Mouse (Mus musculus) thymus, postnatal 4 days (tissue): ENCODE results near the gene Cmtm4.

ENCODE experiments used
- DNase-seq: peaks from one replicate; pipeline ENCODE4 v3.0.0; 2021

Cmtm4 gene

DNA sequence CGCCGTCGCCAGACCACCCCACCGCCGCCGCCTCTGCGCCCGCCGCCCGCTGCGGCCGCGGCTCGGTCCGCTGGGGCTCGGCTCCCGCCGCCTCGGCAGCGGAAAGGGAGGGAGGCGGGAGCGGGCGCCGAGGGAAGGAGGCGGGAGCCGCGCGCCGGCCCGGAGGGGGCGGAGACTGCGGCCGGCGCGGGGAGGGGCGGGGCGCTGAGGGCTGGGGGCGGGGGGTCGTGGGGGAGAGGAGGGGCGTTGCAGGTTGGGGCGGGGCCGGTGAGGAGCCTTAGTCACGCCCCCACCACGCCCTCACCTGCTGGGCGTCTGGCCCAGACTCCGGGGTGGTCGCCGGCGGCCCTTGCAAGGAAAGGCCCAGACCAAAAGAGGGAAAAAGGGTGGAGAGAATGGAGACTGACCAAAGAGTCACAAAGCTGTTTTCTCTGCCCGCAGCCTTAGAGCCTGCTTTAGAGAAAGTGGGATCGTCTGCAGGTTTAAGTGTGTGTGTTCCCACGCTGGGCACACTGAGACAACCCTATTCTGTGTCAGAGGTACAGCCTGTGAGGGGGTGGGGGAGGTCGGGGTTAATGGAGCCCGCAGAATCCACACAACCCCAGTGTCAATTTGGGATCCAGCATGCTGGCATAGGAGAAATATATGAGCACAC, at the start of gene Cmtm4:
Gene Cmtm4 (minus strand): TSS at position 105 of the 655 bp plus-strand sequence.
- peak; percentile 84 for DNase-seq

GRCm38 (mm10) chr8:104445248-104445647, 49.6 kb upstream of the Cmtm4 start:
- DNase-seq: no peak

DNA sequence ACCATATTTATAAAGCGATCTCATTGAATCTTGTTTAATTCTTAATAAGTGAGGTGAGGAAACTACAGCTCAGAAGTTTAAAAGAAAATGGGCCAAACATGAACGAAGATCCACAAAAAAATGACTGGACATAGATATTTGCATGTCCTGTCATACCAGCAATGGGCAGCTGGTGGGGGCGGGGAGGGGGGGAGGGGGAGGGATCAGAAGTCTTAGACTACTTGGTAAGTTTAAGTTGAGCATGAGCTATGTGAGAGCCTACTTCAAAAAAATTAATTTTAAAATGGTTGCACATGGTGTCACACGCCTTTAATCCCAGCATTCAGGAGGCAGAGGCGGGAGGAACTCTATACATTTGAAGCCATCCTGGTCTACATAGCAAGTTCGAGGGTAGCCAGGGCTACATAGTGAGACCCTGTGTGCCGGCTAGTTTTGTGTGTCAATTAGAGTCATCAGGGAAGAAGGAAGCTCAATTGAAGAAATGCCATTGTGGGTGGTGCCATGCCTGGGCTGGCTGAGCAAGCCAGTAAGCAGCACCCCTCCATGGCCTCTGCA, 47.6 kb upstream of the Cmtm4 start:
- DNase-seq: no peak

DNA sequence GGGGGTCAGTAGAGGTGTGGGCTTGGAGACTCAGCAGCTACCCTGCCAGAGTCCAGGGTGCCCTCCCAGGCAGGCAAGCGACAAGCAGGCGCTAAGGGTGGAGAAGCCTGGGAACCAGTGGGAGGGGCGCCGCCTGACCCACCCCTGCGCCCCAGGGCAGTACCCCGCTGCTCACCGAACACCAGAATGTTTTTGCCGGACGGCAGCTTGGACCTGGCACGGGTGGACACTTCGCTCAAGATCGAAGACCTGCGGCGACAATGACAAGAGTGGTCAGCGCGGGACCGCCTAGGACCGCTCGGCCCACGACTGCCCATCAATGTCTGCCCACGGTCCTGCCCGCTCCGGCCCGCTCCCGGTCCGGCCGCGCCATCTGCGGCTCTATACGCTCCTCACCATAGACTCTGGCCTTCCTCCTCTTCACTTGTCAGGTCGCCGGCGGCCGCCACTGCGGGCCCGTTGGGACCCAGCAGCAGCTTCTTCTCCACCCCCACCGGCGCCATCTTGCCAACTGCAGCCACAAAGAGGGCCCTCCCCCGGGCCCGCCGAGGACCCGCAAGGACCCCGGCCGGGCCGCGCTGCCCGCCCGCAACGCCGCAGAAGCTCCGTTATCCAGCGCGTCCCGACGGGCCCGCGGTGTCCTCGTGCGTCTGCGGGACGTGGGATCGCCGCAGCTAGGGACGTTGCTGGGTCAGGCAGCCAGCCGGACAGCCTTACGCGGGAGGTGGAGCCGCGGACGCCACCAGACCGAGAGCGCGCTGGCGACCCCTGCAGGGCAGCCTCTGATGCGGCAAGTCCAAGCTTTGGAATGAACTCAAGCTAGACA, 46.9 kb upstream of the Cmtm4 start, which contains the start of gene Dync1li2:
Gene Dync1li2 (minus strand): TSS at position 749 of the 826 bp plus-strand sequence.
- peak; percentile 98 for DNase-seq

DNA sequence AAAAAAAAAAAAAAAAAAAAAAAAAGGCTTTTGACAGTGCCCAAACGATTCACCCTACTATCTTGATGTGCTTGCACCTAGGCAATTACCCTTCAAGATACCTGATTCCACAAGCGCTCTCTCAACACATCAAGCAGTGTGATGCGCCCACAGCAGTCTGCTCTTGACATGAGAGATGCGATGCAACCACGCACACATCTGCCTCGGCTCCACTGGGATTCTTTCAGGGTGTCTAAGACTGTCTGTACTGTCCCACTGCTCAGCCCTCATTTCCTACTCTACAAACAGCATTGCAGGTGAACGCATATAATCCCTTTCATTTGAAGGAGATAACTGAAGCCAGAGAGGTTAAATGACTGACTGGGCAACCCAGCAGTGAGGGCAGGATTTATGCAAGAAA, 46.0 kb upstream of the Cmtm4 start:
- no peak for DNase-seq

DNA sequence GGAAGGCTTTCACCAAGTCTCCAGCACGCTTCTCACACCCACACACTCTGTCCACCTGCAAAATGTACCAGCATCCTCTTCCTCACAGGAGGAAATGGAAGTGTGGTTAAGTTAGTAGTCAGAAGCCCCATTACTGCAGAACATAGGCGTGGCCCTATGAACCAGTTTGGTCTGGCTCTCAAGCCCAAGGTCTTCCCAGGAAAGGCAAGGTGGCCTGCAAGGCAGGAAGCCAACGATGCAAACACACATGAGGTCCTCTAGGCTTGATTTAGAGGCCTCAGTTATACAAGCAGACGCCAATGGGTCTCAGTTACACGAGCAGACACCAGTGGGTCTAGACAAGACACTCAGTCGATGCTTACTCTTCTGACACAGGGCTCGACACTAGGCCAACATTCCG, 43.9 kb upstream of the Cmtm4 start:
- no peak for DNase-seq

DNA sequence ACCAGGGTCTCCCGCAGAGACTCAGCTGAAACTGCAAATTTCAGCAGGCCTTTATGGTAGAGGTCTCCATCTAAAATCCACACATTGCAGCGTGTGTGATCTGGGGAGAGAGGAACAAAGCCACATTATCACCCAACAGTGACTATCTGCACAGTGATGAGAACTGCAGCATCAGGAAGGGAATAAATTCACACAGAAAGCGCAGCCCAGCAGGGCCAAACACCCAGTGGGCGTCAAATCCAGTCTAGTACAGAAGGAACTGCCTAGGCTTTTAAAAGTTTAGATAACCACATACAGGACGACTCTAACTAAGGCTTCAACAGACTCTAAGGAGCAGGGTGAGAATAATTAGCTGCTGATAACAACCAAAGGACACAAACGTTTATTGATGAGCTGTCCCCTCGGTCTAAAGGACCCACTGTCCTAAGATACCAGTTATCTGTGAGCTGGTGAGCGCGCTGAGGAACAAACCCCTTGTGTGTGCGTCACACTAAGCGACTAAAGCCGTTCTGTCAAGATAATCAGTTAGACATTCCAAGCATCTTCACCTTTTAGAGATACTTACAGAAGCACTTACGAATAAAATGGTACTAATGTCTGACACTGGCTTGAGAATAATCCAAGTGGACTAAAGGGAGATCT, 42.0 kb upstream of the Cmtm4 start:
- DNase-seq: no peak

GRCm38 (mm10) chr8:104436591-104436990, 41.0 kb upstream of the Cmtm4 start:
- DNase-seq: no peak

DNA sequence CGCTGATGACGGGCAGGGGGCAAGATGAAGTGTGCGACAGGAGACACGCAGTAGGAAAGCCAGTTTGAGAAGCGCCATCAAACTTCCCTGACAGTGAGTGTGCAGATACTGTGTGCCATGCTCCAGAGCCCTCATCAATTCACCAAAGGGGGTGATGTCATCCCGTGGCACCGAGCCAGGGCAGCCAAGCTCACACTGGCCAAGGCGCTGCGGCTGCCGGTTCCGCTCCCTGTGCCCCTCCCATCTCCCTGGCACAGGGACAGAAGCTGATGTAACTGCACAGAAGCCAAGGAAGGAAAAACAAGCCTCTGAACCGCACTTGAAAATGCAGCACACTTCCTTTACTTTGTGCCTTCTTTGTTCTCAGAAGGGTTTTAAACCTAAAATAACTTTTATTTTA, 40.4 kb upstream of the Cmtm4 start:
- DNase-seq: peak; percentile 27

GRCm38 (mm10) chr8:104434826-104435354, 39.3 kb upstream of the Cmtm4 start:
- DNase-seq: no peak

DNA sequence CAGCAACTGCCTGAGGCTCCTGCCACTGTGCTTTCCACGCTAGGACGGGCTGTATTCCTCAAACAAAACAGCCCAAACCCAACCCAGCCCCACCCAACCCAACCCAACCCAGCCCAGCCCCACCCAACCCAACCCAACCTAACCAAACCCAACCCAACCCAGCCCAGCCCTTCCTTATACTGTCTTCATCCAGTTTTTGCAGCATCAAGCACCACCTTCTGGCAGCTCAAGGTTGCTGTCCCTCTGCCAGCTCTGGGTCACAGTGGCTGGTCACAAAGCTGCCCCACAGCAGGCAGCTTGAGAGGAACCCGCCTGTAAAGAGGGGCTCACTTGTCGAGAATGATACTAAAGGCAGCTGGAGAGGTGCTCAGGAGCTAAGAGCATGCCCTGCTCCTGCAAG, 38.7 kb upstream of the Cmtm4 start:
- DNase-seq: no peak

DNA sequence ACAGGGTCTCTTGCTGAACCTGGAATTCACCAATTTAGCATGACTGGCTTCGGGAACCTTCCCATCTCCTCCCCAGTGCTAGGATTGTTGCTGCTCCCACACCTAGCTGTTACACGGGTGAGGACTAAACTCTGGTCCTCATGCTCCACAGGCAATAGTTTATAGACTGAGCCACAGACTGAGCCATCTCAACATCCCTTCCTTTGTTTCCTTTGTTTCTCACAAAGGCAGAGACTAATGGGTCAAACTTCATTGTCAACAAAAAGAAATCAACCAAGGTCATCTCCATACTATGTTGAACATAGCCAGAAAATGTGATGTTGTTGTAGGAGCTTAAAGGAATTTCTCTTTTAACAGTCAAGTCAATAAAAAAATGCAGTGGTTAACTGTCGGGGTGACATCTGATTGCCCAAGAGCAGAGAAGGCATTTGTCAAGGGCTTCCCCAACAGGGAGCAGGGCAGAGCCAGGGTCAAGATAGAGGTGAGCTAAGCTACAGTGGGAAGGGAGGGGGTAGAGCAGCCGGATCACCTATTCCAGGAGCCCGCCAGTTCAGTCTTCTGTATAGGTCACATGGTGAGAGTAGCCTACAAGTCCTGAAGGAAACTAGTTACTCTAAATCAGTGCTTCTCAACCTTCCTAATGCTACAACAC, 37.7 kb upstream of the Cmtm4 start:
- DNase-seq: no peak

DNA sequence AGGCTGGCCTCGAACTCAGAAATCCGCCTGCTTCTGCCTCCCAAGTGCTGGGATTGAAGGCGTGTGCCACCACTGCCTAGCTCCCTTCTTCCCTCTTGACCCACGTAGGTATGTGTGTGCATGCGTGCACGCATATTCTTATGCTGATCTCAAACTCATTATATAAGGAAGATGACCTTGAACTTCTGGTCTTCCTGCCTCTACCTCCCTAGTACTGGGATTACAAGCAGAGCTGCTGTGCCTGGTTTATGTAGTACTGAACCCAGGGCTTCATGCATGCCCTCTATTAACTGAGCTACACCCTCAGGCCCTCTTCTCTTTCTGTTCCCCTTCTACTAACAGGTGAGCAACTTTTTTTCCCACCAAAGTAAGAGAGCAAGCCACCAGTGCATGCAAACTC, 37.0 kb upstream of the Cmtm4 start:
- no peak for DNase-seq

DNA sequence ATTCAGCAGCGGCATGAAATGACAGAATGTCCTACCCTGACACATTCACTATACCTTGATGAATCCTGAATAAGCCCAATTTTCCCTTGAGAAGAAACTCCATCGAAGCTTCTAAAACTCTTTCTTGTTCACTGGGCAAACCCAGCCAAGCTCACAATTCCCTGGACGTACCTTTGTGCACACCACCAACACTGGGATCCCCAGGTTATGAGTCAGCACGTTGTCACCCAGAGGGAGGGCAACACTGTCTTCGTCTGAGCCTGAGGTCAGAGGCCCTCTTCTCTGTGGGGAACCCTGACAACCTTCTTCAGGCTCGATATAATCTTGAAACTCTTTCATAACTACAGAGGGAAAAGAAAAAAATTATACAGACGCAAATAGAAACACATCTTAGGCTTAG, 34.6 kb upstream of the Cmtm4 start:
- no peak for DNase-seq

GRCm38 (mm10) chr8:104427703-104428102, 32.1 kb upstream of the Cmtm4 start:
- DNase-seq: no peak

GRCm38 (mm10) chr8:104422313-104422712, 26.7 kb upstream of the Cmtm4 start:
- no peak for DNase-seq

- no peak for DNase-seq
Observed at GRCm38 (mm10) chr8:104416022-104416421, 20.4 kb upstream of the Cmtm4 start.

- DNase-seq: no peak
Observed at GRCm38 (mm10) chr8:104414204-104414603, 18.6 kb upstream of the Cmtm4 start.

- no peak for DNase-seq
Observed at GRCm38 (mm10) chr8:104413770-104414169, 18.2 kb upstream of the Cmtm4 start.

- DNase-seq: no peak
Observed at GRCm38 (mm10) chr8:104412805-104413532, 17.4 kb upstream of the Cmtm4 start.

DNA sequence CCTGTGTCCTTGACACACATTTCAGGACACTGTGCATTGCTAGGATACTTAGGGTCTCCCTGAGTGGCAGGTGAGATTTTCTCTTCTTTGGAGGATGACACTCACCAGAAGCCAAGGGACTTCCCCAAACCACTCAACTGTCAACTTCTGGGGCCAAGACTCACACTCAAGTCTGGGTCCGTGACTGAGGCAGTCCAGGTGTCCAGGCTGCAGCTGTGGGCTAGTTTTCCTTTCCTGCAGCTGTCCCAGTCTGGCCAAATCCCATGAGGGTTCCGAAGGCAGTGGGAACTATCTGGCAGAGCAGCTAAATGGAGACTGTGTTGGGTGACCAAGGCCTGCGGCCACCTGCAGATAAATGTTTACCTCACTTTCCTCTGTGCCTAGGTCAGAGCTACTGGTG, 16.4 kb upstream of the Cmtm4 start:
- no peak for DNase-seq

- no peak for DNase-seq
Observed at GRCm38 (mm10) chr8:104411468-104411867, 15.9 kb upstream of the Cmtm4 start.
